Mouse (Mus musculus): ENCODE results near the gene Acsf2.

The Acsf2 gene

DNA sequence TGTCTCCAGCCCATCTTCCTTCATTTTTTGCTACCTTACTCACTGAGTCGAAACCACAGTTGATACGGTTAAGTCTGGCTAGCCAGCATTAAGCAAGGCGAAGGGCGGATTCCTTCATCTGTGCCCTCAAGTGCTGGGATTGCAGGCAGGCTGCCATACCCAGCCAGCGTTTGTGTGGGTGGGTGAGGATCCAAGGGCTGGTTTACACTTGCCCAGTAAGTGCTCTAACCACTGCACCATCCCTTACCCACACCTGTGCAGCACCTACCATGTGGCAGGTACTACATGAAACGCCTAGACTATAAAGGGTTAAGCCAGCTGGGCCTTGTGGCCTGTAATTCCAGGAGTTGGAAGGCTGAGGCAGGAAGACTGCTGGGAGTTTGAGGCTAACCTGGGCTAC lies 54.4 kb downstream of the Acsf2 start:
- no peak for DNase-seq

- DNase-seq, result no peak
These were observed 55.3 kb downstream of the Acsf2 start for GRCm38 (mm10) chr11:94546381-94546780.

DNA sequence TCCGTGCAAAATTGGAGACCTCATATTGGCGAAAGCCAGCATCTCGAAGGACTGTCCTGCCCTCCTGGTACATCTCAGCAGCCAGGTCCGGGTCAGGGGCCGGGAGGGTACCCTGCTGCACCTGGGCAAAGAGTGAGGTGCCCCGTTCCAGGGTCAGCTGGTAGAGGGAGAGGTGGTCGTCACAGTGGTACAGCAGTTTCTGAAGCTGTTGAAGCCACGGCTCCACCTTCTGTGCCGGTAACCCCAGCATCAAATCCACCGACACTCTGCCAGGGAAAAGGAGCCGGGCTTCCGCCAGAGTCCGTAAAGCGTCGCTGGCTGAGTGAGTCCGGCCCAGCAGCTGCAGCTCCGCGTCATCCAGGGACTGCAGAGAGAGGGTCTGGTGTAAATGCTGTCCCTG lies 57.2 kb downstream of the Acsf2 start:
- peak; percentile 49 for DNase-seq

DNA sequence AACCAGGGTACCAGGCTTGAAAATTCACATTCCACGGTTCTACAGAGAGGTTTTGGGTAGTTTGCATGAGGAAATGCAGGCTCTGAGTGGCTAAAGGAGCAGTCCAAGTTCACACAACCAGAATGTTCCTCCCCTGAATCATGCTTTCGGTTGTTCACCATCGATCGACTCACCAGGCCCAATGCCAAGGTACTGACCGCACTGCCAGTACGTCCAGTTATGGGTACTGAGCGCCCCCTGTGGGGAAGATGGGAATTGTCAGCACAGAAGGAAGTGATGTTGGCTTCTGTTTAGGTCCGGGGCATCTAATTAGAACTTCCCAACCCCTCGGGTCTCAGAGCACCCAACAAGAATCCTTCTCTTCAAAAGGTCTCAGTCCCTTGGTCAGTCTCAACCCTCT lies 57.7 kb downstream of the Acsf2 start:
- peak; percentile 96 for DNase-seq

- DNase-seq, result no peak
These were observed 58.3 kb downstream of the Acsf2 start for GRCm38 (mm10) chr11:94543344-94543743.

GRCm38 (mm10) chr11:94542400-94542799 lies 59.3 kb downstream of the Acsf2 start:
- no peak for DNase-seq

GRCm38 (mm10) chr11:94539761-94540160 lies 61.9 kb downstream of the Acsf2 start:
- DNase-seq, result no peak

DNA sequence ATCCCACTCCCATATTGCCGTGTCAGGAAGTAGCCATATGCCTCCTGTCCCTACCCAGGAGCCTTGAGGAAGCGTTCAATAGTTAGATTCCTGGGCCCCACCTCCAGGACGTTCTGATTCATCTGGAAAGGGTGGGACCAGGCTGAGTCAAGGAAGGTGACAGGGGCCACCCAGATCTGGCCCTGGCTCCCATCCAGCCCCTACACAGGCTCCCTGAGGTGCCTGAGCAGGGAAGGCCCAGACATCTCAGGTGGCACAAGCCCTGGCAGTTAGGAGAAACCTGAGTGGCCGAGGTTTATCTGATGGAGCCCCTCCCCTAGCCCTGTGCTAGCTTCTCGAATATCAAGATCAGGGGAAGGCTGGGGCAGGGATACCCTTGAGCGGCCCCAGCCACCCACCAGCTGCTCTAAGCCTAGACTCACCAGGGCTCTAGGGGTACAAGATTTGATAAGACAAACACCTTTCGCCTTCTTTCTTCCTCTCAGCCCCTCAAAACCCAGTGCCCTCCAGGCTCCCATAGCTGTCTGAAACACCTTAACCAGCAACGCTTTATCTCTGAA lies 62.9 kb downstream of the Acsf2 start:
- no peak for DNase-seq

DNA sequence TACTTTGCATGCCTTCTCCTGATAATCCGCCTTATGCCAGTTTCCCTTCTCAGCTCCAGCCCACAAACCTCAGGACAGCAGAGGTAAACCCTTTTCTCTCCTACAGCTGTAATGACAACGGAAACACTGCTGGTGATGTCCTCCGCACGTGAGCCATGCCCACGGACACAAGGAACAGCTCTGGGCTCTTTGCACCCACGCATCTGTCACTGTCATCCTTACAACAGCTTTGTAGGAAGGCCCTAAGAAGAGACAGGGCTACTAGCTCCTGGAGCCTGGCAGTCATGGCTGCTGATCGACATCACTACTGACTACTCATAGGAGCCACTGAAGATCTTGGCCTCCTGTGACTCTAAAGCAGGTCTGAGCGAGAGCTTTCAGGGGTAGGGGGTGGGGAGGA lies 68.5 kb downstream of the Acsf2 start:
- DNase-seq, result no peak

DNA sequence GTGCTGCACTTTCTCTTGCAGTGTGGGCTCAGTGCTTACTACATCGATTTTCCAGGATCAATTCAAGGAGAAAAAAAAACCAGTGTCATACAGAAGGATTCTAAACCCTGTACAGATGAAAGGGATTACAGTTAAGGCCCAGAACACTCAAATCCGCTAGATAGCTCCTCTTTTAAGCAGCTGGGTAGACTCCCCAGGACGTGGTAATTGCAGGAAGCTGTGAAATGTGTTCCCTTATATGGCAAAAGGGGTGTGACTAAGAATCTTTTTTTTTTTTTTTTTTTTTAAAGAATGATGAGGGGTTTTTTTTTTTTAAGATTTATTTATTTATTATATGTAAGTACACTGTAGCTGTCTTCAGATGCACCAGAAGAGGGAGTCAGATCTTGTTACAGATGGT lies 72.8 kb downstream of the Acsf2 start:
- no peak for DNase-seq

DNA sequence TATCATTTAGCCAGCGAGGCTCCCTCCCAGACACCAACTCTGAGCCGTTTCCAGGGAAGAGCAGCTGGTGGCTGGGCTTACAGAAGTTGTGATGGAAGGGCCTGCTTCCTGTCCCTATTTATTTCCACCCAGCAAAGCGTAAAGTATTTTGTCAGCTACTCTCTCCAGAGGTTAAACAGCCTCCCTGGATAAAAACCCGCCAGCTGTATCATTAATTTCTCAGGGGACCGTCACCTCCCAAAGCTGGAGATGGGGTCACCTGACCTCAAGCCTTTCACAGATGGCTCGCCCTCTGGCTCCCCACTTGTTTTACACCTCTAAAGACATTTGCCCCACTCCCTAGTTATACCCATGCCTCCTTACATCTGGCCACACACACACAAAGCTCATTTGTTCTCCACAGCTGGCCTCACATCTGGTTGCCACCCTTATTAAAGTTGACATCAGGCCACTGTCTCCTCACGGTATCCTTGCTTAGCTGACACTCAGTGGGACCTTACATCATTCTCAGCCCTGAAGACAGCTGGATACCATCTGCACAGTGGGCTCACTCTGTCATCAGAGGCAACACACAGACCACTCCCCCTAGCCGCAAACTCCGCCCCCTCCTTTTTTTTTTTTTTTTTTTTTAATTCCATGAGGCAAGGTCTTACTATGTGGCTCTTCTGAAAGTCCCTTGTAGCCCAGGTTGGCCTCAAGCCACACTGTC lies 75.3 kb downstream of the Acsf2 start:
- DNase-seq, result no peak

- peak; percentile 81 for DNase-seq
These were observed 80.3 kb downstream of the Acsf2 start, which contains the start of gene Mycbpap for GRCm38 (mm10) chr11:94521219-94521843. Gene Mycbpap, minus strand, starts transcription at chr11:94521742.

- DNase-seq, result no peak
These were observed 88.2 kb downstream of the Acsf2 start for GRCm38 (mm10) chr11:94513452-94513851.

DNA sequence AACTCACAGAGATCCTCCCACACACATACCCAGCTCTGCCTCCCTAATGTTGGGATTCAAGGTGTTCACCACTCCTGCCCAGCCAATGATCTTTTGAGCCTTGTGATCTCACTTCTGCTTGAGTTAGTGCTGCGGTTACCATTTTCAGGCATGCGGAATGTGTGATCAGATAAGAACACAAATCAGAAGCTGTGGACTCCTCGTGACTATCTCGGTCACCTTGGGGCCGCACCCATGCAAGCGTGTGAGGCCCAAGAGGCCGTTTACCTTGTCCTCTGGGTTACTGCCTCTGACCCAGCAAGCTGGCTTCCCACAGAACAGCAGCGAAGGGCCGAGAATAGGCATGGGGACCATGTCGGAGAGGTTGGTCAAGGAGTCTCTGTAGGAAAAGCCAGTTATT lies 92.7 kb downstream of the Acsf2 start:
- no peak for DNase-seq

Data from kidney, postnatal 10 days (tissue).